Mouse (Mus musculus): ENCODE measurements around the gene Gm21860.
"Not testable (repeated sequence)": the region's sequence is repeated elsewhere in the genome, so short reads cannot be mapped to it uniquely, and the experiment has no call there.

DNA sequence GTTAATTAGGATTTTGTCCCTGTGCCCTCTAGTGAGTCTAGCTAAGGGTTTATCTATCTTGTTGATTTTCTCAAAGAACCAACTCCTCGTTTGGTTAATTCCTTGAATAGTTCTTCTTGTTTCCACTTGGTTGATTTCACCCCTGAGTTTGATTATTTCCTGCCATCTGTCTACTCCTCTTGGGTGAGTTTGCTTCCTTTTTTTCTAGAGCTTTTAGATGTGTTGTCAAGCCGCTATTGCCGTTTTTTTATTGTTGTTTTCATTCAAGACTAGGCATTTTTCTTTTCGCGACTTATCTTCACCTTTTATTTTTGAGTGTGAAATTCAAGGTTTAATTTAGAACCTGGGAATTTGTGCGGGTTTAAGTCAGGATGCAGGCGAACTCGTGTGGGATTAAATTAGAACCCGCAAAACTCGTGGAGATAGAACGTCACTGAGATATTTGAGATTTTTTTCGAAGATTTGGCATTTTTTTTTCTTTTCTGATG, 24.8 kb downstream of the Gm21860 start:
- TF ChIP-seq RAD21 (IDR thresholded peaks at IDR 0.05; ENCODE audit: low read depth, low read length); CTCF (IDR thresholded peaks at IDR 0.05 in 2 of 3, conservative IDR thresholded peaks at IDR 0.05 in 1 of 3; ENCODE audit: control insufficient read depth in 1 of 3, insufficient read depth in 1 of 3, low read depth in 2 of 3, low read length in 3 of 3, poor library complexity in 1 of 3, severe bottlenecking in 1 of 3); POLR2A (IDR thresholded peaks at IDR 0.05; ENCODE audit: control insufficient read depth in 1 of 2, insufficient read depth in 1 of 2, low read depth in 1 of 2, low read length in 2 of 2, poor library complexity in 1 of 2); TAL1 (IDR thresholded peaks at IDR 0.05; ENCODE audit: low read length); USF1 (IDR thresholded peaks at IDR 0.05; ENCODE audit: low read depth, low read length); TBP (IDR thresholded peaks at IDR 0.05; ENCODE audit: low read depth, low read length); CHD2 (IDR thresholded peaks at IDR 0.05; ENCODE audit: low read length); GATA1 (IDR thresholded peaks at IDR 0.05; ENCODE audit: low read depth, low read length): not testable (repeated sequence)
